Mouse (Mus musculus): ENCODE data around the gene Prr22. TPM values are rescaled to one million over a fixed set of nuclear protein-coding genes. Genes with fewer than 3 reads are reported as not detected.
A peak's percentile ranks its signal among the peaks of the same experiment; 100 is the strongest.

The Prr22 gene
- total and polyA plus RNA-seq, 2 experiments from 2014 or later, result 0.44 to 1.1 TPM

DNA sequence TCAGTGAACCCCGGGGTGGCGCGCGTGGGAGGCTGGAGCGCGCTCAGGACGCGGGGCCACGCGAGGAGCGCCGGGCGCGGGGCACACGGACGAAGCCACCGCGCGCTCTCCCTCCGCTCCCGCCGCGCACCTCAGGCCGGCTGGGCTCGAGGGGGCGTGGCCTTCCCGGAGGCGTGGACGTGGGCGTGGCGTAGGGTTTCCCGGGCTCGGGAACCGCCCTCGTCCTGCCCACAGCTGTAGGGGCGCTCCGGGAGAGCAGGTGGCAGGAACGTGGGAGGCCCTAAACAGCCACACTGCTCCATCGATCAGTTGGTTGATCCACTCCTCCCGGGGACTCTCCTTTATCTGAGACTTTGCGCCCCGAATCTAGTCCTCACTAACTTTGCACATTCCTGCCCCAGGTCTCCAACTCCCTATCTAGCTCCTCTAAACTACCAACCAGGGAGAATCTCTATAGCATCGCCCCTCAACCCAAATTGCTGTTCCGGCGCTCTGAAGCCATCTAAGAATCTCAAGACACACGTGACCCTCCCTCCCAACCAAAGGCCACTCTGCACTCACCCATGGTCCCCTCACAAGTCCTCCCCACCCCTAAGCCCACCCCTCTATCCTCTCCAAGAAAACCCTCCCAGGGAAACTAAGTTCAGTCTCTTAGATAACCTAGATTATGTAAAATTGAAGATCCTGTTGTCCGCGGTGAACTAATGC, 12.5 kb upstream of the Prr22 start, which contains the start of gene Nrtn:
TSS of gene Nrtn (minus strand) at position 115 of the 708 bp plus-strand sequence.
- H3K9me3 ChIP-seq (ENCODE audit: low read length), result no peaks in the 10 kb centered on the region
- peaks cover 53% of the 10 kb centered on the region for H3K27me3 ChIP-seq (ENCODE audit: insufficient read depth, low read length)
- peaks cover 11% of the 10 kb centered on the region; the same call in 1 of the 2 replicates for H3K4me1 ChIP-seq (ENCODE audit: insufficient read depth, low read length)
- H3K4me2 ChIP-seq (ENCODE audit: low read depth, low read length, poor library complexity, severe bottlenecking), result peak within 1 kb of the TSS; percentile 91
- H3K27ac ChIP-seq (ENCODE audit: low read depth, low read length), result no peak within 1 kb of the TSS
- H3K36me3 ChIP-seq (ENCODE audit: insufficient read depth, low read length), result no peaks in the 10 kb centered on the region
- no peak for TF ChIP-seq CTCF (IDR thresholded peaks at IDR 0.05)
- H3K4me3 ChIP-seq (ENCODE audit: low read depth, low read length), result peak within 1 kb of the TSS; percentile 47
- peak within 1 kb of the TSS; percentile 54 for H3K9ac ChIP-seq (replicated peaks; ENCODE audit: low read length, poor library complexity, severe bottlenecking)
- ATAC-seq (ENCODE audit: low FRiP score) (no peak), DNase-seq (ENCODE audit: low spot score) (peak; percentile 31)
- under 1% methylated on average over 26 of the region's 48 CpGs for whole genome bisulfite sequencing

- Histone ChIP-seq H3K9me3 (ENCODE audit: low read length) (no peaks in the 10 kb centered on the region), H3K9ac (replicated peaks; ENCODE audit: low read length, poor library complexity, severe bottlenecking) (no peak overlapping the region), H3K27me3 (ENCODE audit: insufficient read depth, low read length) (peaks cover 47% of the 10 kb centered on the region), H3K4me1 (ENCODE audit: insufficient read depth, low read length) (peaks cover 16% of the 10 kb centered on the region), H3K4me2 (ENCODE audit: low read depth, low read length, poor library complexity, severe bottlenecking) (peak overlapping the region; percentile 91; the same call in 1 of the 2 replicates), H3K27ac (ENCODE audit: low read depth, low read length) (no peak overlapping the region), H3K36me3 (ENCODE audit: insufficient read depth, low read length) (no peaks in the 10 kb centered on the region), H3K4me3 (ENCODE audit: low read depth, low read length) (peak overlapping the region; percentile 47; the same call in 1 of the 2 replicates)
- ATAC-seq (ENCODE audit: low FRiP score), result no peak
- TF ChIP-seq CTCF (IDR thresholded peaks at IDR 0.05), result peak; percentile 58
- DNase-seq (ENCODE audit: low spot score), result peak; percentile 55
- WGBS, result 5% methylated on average over 12 of the region's 12 CpGs
Measured at GRCm38 (mm10) chr17:56758132-56758531, 11.9 kb upstream of the Prr22 start.

GRCm38 (mm10) chr17:56759261-56759660, 10.8 kb upstream of the Prr22 start:
- H3K9me3 ChIP-seq (ENCODE audit: low read length), result no peaks in the 10 kb centered on the region
- no peak for TF ChIP-seq CTCF (IDR thresholded peaks at IDR 0.05)
- H3K4me3 ChIP-seq (ENCODE audit: low read depth, low read length), result no peak overlapping the region
- H3K36me3 ChIP-seq (ENCODE audit: insufficient read depth, low read length), result no peaks in the 10 kb centered on the region
- H3K4me2 ChIP-seq (ENCODE audit: low read depth, low read length, poor library complexity, severe bottlenecking), result no peak overlapping the region
- H3K9ac ChIP-seq (replicated peaks; ENCODE audit: low read length, poor library complexity, severe bottlenecking), result no peak overlapping the region
- WGBS, result 53% methylated on average over 7 of the region's 7 CpGs
- H3K4me1 ChIP-seq (ENCODE audit: insufficient read depth, low read length), result peaks cover 17% of the 10 kb centered on the region
- ATAC-seq (ENCODE audit: low FRiP score), result no peak
- H3K27me3 ChIP-seq (ENCODE audit: insufficient read depth, low read length), result peaks cover 36% of the 10 kb centered on the region
- DNase-seq (ENCODE audit: low spot score), result no peak
- no peak overlapping the region for H3K27ac ChIP-seq (ENCODE audit: low read depth, low read length)

DNA sequence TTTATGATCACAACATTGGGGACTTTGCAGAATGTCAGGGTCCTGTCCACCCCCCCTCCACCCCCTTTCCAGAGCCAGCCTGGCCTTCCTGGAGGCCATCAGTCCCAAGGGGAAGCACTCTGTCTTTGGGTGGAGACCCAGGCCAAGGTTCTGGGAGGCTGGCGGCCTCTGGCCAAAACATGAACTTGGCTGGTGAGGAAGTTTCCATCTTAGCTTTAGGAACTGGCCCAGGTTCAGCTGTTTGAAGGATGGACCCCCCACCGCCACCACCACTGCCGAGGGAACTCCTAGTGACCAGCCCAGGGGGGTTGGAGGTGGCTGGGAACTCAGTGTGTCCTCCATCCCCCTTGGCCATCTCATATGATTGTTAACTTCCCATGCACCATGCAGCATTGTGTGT, 9.0 kb upstream of the Prr22 start:
- peaks cover 25% of the 10 kb centered on the region for H3K27me3 ChIP-seq (ENCODE audit: insufficient read depth, low read length)
- no peaks in the 10 kb centered on the region for H3K9me3 ChIP-seq (ENCODE audit: low read length)
- no peak overlapping the region for H3K27ac ChIP-seq (ENCODE audit: low read depth, low read length)
- TF ChIP-seq CTCF (IDR thresholded peaks at IDR 0.05), result no peak
- 54% methylated on average over 3 of the region's 3 CpGs for WGBS
- H3K4me1 ChIP-seq (ENCODE audit: insufficient read depth, low read length), result peaks cover 21% of the 10 kb centered on the region
- no peaks in the 10 kb centered on the region for H3K36me3 ChIP-seq (ENCODE audit: insufficient read depth, low read length)
- H3K4me3 ChIP-seq (ENCODE audit: low read depth, low read length), result no peak overlapping the region
- DNase-seq (ENCODE audit: low spot score) (no peak), ATAC-seq (ENCODE audit: low FRiP score) (no peak)
- H3K9ac ChIP-seq (replicated peaks; ENCODE audit: low read length, poor library complexity, severe bottlenecking), result 0 out of 2 replicates have a peak overlapping the region, but pooled peaks have one; percentile 73
- no peak overlapping the region for H3K4me2 ChIP-seq (ENCODE audit: low read depth, low read length, poor library complexity, severe bottlenecking)

GRCm38 (mm10) chr17:56761991-56762410, 8.0 kb upstream of the Prr22 start:
- under 1% methylated on average over 20 of the region's 28 CpGs for WGBS
- Histone ChIP-seq H3K27me3 (ENCODE audit: insufficient read depth, low read length) (peaks cover 17% of the 10 kb centered on the region), H3K4me1 (ENCODE audit: insufficient read depth, low read length) (peaks cover 21% of the 10 kb centered on the region), H3K27ac (ENCODE audit: low read depth, low read length) (peak overlapping the region; percentile 86), H3K9ac (replicated peaks; ENCODE audit: low read length, poor library complexity, severe bottlenecking) (peak overlapping the region; percentile 73), H3K9me3 (ENCODE audit: low read length) (no peaks in the 10 kb centered on the region), H3K36me3 (ENCODE audit: insufficient read depth, low read length) (0 out of 2 replicates have a peak, but pooled peaks cover 3% of the 10 kb centered on the region), H3K4me3 (ENCODE audit: low read depth, low read length) (peak overlapping the region; percentile 43), H3K4me2 (ENCODE audit: low read depth, low read length, poor library complexity, severe bottlenecking) (peak overlapping the region; percentile 81)
- DNase-seq (ENCODE audit: low spot score) (peak; percentile 93), ATAC-seq (ENCODE audit: low FRiP score) (peak; percentile 52)
- no peak for TF ChIP-seq CTCF (IDR thresholded peaks at IDR 0.05)

Measured in midbrain, postnatal 0 days (tissue).